Mouse (Mus musculus) layer of hippocampus, adult 11-12 months (tissue): ENCODE results near the gene Crim1.

Experiments used
- DNase-seq: peaks from one replicate; pipeline ENCODE4 v3.0.0; 2022; ENCODE audit warnings: low spot score

Gene Crim1

DNA sequence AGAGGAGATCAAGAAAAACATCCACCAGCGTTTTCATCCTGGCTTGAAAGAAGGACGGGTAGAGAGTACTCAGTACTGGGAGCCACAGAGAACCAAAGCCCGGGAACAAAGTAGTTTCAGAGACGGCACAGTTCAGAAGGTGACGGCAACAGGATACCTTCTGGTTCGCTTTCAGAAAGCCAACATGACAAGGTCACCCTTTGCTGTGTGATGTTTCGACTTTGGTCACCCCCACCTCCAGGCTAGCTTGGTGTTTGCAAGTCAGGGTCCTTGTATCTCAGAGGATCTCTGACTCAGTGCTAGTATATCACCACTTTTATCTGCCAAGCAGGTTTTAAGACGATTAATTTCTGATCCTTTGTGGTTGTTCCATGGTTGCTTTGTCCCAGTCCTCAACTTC, 225.0 kb downstream of the Crim1 start:
- DNase-seq = no peak
